Comparison of ENCODE assay signal across 30 mouse cellular contexts in the genomic region with DNA sequence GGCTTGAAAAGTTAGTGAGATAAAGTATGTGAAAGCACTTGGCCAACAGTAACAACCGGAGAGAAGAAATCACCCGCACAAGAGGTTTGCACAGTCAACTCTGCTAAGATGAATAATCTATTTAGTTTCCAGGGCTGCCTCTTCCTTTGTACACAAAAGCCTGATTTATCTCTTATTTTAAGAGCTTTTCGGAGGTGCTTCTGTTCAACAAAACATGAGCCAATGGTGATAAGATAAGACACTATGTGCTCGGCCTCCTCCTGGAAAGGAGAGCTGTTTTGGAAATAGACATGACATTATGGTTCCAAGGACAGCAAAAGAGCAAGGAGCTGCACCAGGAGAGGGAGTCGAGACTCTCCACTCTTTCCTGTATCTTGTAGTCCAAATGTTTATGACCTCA.
A peak's percentile ranks its signal among the peaks of the same experiment; 100 is the strongest.
DNase-seq lines count a peak whose midpoint lies in the region; ATAC-seq lines count a peak whose summit lies in the region.
"Had no signal": no experiment of that assay in that cellular context is flagged by ENCODE, and none has a peak within 500 bp of the region (broad histone marks: within the 10 kb centered on the region; RNA-seq: fewer than 3 reads in every experiment).

No protein-coding gene starts in this region.

- ATAC-seq in limb, embryonic 13.5 days (ENCODE audit: low FRiP score, low read depth) = no peak
- 0 out of 2 replicates have a peak, but pooled peaks have one; percentile 47 for ATAC-seq in heart, embryonic 15.5 days (replicated peaks; ENCODE audit: insufficient number of reproducible peaks, insufficient read depth, low FRiP score, low read depth)
- ATAC-seq: activated CD4-positive, CD25-positive, alpha-beta regulatory T cell, adult 4 months; forebrain, embryonic 15.5 days; inflammation-experienced regulatory T-cells, adult 6 months; midbrain, embryonic 15.5 days had no signal

- peak overlapping the region; percentile 56; the same call in 1 of the 2 replicates for H3K27ac ChIP-seq in heart, embryonic 10.5 days
- H3K27ac ChIP-seq in limb, embryonic 13.5 days = peak overlapping the region; percentile 6; the same call in 1 of the 2 replicates
- no peak overlapping the region for H3K27ac ChIP-seq in limb, embryonic 10.5 days
- H3K27ac ChIP-seq in heart, embryonic 15.5 days = peak overlapping the region; percentile 56
- H3K27ac ChIP-seq: embryonic facial prominence, embryonic 12.5 days; forebrain, embryonic 10.5 days; forebrain, embryonic 15.5 days; hindbrain, embryonic 10.5 days; hindbrain, embryonic 15.5 days; liver, embryonic 14.5 days; lung, embryonic 15.5 days; midbrain, embryonic 10.5 days; midbrain, embryonic 15.5 days; neural tube, embryonic 15.5 days had no signal

- no peak overlapping the region for H3K9ac ChIP-seq in limb, embryonic 13.5 days
- no peak overlapping the region for H3K9ac ChIP-seq in heart, embryonic 15.5 days
- H3K9ac ChIP-seq: embryonic facial prominence, embryonic 12.5 days; forebrain, embryonic 15.5 days; hindbrain, embryonic 15.5 days; liver, embryonic 14.5 days; lung, embryonic 15.5 days; midbrain, embryonic 15.5 days; neural tube, embryonic 15.5 days had no signal

- WGBS in heart, embryonic 10.5 days = 12% methylated on average over 5 of the region's 5 CpGs
- WGBS in limb, embryonic 13.5 days = 78% methylated on average over 5 of the region's 5 CpGs
- WGBS in limb, embryonic 10.5 days = 86% methylated on average over 5 of the region's 5 CpGs
- WGBS in heart, embryonic 15.5 days = 13% methylated on average over 5 of the region's 5 CpGs

- H3K4me2 ChIP-seq in limb, embryonic 13.5 days (replicated peaks) = no peak overlapping the region
- no peak overlapping the region for H3K4me2 ChIP-seq in heart, embryonic 15.5 days
- H3K4me2 ChIP-seq: embryonic facial prominence, embryonic 12.5 days; forebrain, embryonic 15.5 days; hindbrain, embryonic 15.5 days; lung, embryonic 15.5 days; midbrain, embryonic 15.5 days; neural tube, embryonic 15.5 days had no signal

- no peak overlapping the region for H3K4me3 ChIP-seq in heart, embryonic 10.5 days
- H3K4me3 ChIP-seq in limb, embryonic 13.5 days = no peak overlapping the region
- no peak overlapping the region for H3K4me3 ChIP-seq in limb, embryonic 10.5 days
- no peak overlapping the region for H3K4me3 ChIP-seq in heart, embryonic 15.5 days
- H3K4me3 ChIP-seq: embryonic facial prominence, embryonic 12.5 days; forebrain, embryonic 10.5 days; forebrain, embryonic 15.5 days; hindbrain, embryonic 10.5 days; hindbrain, embryonic 15.5 days; lung, embryonic 15.5 days; midbrain, embryonic 10.5 days; midbrain, embryonic 15.5 days; neural tube, embryonic 15.5 days had no signal

- no peaks in the 10 kb centered on the region for H3K36me3 ChIP-seq in heart, embryonic 10.5 days
- peaks cover 40% of the 10 kb centered on the region for H3K36me3 ChIP-seq in limb, embryonic 13.5 days
- 0 out of 2 replicates have a peak, but pooled peaks cover 3% of the 10 kb centered on the region for H3K36me3 ChIP-seq in limb, embryonic 10.5 days
- no peaks in the 10 kb centered on the region for H3K36me3 ChIP-seq in heart, embryonic 15.5 days
- H3K36me3 ChIP-seq: embryonic facial prominence, embryonic 12.5 days; forebrain, embryonic 10.5 days; forebrain, embryonic 15.5 days; hindbrain, embryonic 10.5 days; hindbrain, embryonic 15.5 days; midbrain, embryonic 10.5 days; midbrain, embryonic 15.5 days; neural tube, embryonic 15.5 days had no signal

- no peak for DNase-seq in heart, embryonic 10.5 days (ENCODE audit: low spot score)
- no peak for DNase-seq in heart, postnatal 10 days
- DNase-seq in limb, embryonic 10.5 days (ENCODE audit: low spot score) = no peak
- DNase-seq in brain, adult 2 months (ENCODE audit: low read depth, low spot score) = peak; percentile 14
- no peak for DNase-seq in left cerebral cortex, postnatal 25 days (ENCODE audit: low spot score in 2 of 2)
- DNase-seq: adrenal gland, adult 8-10 months; B cell, adult 2 months; cerebellum, adult 11 months; cerebellum, adult 9-11 months; embryo, embryonic 11 days; kidney, adult 11 months; kidney, postnatal 14 days; right cerebral cortex, adult 18-20 months; right cerebral cortex, postnatal 4 days; thymus, adult 2 months; thymus, postnatal 4 days had no signal

- intact Hi-C loops in heart, postnatal 10 days (cut with DNase I) = no loop called here
- intact Hi-C loops in left cerebral cortex, postnatal 25 days (cut with DNase I) = no loop called here

- H3K27me3 ChIP-seq in heart, embryonic 10.5 days (ENCODE audit: insufficient read depth, poor library complexity, severe bottlenecking) = no peaks in the 10 kb centered on the region
- H3K27me3 ChIP-seq in limb, embryonic 13.5 days = no peaks in the 10 kb centered on the region
- H3K27me3 ChIP-seq in limb, embryonic 10.5 days (ENCODE audit: low read depth, poor library complexity, severe bottlenecking) = no peaks in the 10 kb centered on the region
- no peaks in the 10 kb centered on the region for H3K27me3 ChIP-seq in heart, embryonic 15.5 days
- H3K27me3 ChIP-seq: embryonic facial prominence, embryonic 12.5 days; forebrain, embryonic 15.5 days; hindbrain, embryonic 15.5 days; lung, embryonic 15.5 days; midbrain, embryonic 15.5 days; neural tube, embryonic 15.5 days had no signal

- no peaks in the 10 kb centered on the region for H3K9me3 ChIP-seq in heart, embryonic 10.5 days
- H3K9me3 ChIP-seq in limb, embryonic 13.5 days = peaks cover 13% of the 10 kb centered on the region; the same call in 1 of the 2 replicates
- H3K9me3 ChIP-seq in limb, embryonic 10.5 days (replicated peaks) = no peaks in the 10 kb centered on the region
- H3K9me3 ChIP-seq in heart, embryonic 15.5 days (replicated peaks) = no peaks in the 10 kb centered on the region
- H3K9me3 ChIP-seq: embryonic facial prominence, embryonic 12.5 days; forebrain, embryonic 10.5 days; forebrain, embryonic 15.5 days; hindbrain, embryonic 15.5 days; lung, embryonic 15.5 days; midbrain, embryonic 10.5 days; midbrain, embryonic 15.5 days; neural tube, embryonic 15.5 days had no signal

- peaks cover 41% of the 10 kb centered on the region for H3K4me1 ChIP-seq in heart, embryonic 10.5 days
- no peaks in the 10 kb centered on the region for H3K4me1 ChIP-seq in limb, embryonic 13.5 days
- no peaks in the 10 kb centered on the region for H3K4me1 ChIP-seq in limb, embryonic 10.5 days
- peaks cover 29% of the 10 kb centered on the region for H3K4me1 ChIP-seq in heart, embryonic 15.5 days (replicated peaks)
- H3K4me1 ChIP-seq: embryonic facial prominence, embryonic 12.5 days; forebrain, embryonic 10.5 days; forebrain, embryonic 15.5 days; hindbrain, embryonic 15.5 days; lung, embryonic 15.5 days; midbrain, embryonic 10.5 days; midbrain, embryonic 15.5 days had no signal
